Mouse (Mus musculus): ENCODE measurements around the gene Hrc. TPM values are rescaled to one million over a fixed set of nuclear protein-coding genes. Genes with fewer than 3 reads are reported as not detected.

The Hrc gene
- polyA plus RNA-seq, 1 experiment from 2014 or later = 0.86 TPM

DNA sequence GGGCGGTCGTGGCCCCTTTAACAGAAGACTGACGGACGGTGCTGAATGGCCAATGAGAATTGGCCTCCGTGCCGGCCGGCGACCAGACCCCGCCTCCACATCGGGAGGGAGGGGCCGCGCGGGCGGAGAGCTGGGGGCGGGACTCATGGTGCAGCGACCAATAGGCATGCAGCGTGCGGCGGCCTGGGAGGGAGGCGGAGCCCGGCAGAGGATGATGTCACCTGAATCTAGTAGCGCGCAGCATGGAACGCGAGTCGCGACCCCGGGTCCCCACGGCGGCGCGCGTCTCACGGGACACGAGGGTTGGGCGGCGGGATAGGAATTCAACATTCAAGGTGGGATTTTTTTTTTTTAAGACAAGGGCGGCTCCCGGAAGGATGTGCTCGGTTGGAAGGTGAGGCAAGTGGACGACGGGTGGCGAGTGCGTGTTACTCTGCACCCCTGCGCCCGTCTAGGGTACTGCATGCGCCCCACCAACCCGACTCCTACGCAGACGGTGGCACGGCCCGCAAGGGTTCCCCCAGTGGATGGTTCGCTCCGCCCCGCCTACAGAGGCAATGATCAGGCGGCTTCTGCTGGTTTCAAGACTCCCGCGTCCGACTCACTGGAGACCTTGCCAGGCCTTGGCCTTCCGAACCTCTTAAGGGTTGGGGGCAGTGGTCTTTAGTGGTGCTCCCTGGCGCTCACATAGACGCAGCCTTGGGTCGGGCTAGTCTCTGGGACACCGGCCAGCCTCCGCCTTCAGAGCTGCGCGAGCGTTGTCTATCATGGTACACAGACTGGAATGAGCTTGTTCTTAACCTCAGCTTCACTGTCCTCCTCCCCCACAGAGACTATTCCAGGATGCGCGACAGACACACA, 32.2 kb downstream of the Hrc start:
- Histone ChIP-seq H3K36me3 (ENCODE audit: control insufficient read depth, insufficient read depth, low read length) (no peaks in the 10 kb centered on the region), H3K27me3 (replicated peaks; ENCODE audit: control insufficient read depth, insufficient read depth, low read length) (peaks cover 26% of the 10 kb centered on the region), H3K4me3 (ENCODE audit: low read length) (peak overlapping the region; percentile 67), H3K27ac (ENCODE audit: low read length) (no peak overlapping the region), H3K9me3 (ENCODE audit: control insufficient read depth, low read length) (no peaks in the 10 kb centered on the region), H3K9ac (ENCODE audit: low read depth, low read length) (peak overlapping the region; percentile 74), H3K4me1 (ENCODE audit: control insufficient read depth, insufficient read depth, low read length) (peaks cover 30% of the 10 kb centered on the region), H3K4me2 (ENCODE audit: low read depth, low read length) (peak overlapping the region; percentile 98)
- peak; percentile 81 for ATAC-seq
- under 1% methylated on average over 70 of the region's 70 CpGs for WGBS

DNA sequence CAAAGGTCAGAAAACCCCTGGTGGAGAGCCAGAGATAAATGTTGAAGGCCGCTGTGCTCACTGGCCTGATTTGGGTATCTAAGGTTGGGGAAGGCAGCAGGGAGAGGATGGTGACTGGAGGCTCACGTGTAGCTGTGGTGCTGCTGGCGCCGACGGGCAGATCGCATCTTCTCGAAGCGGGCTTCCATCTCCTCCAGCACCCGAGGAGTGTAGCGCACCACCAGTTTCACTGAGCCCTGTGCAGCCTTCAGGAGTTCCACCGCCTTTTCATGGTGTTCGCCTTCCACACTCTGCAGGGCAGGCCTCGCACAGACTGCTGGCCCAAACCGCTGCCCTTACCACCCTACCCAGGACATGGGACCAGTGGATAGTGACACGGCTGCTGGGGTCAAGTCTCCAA, 33.1 kb downstream of the Hrc start:
- no peak for ATAC-seq
- Histone ChIP-seq H3K4me3 (ENCODE audit: low read length) (no peak overlapping the region), H3K9ac (ENCODE audit: low read depth, low read length) (0 out of 2 replicates have a peak overlapping the region, but pooled peaks have one; percentile 69), H3K36me3 (ENCODE audit: control insufficient read depth, insufficient read depth, low read length) (peaks cover 3% of the 10 kb centered on the region; the same call in 1 of the 2 replicates), H3K9me3 (ENCODE audit: control insufficient read depth, low read length) (no peaks in the 10 kb centered on the region), H3K27me3 (replicated peaks; ENCODE audit: control insufficient read depth, insufficient read depth, low read length) (peaks cover 26% of the 10 kb centered on the region), H3K27ac (ENCODE audit: low read length) (no peak overlapping the region), H3K4me1 (ENCODE audit: control insufficient read depth, insufficient read depth, low read length) (peaks cover 27% of the 10 kb centered on the region), H3K4me2 (ENCODE audit: low read depth, low read length) (0 out of 2 replicates have a peak overlapping the region, but pooled peaks have one; percentile 98)
- WGBS = 82% methylated on average over 15 of the region's 15 CpGs

DNA sequence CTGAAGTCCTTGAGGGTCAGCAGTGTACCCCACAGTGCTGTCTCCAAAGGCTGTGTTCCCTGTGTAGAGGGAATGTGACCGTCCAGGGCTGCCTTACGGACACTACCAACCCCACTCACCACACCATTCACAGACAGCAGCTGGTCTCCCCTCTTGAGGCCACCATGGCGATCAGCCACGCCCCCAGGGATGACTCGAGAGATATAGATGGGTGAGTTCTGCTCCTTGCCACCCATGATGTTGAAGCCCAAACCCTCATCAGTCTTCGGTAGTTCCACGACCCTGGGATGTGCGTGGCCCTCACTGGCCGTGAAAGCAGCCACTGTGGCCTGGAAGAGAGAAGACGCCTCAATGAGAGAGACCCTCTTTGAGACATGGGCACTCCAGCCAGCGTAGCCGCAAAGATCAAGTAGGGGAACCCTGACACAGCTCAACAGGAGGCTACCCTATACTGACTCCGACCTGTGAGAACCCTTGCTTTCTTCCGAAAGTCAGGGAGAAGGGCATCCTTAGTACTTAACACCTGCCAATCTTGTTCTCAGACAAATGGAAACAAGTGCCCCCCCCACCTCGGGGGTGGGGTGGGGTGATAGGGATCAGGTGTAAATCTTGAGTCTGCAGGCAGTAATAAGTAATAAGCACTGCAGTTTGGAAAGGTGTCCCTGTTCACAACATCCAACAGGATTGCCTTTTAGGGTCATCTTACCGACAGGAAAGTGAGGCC, 34.1 kb downstream of the Hrc start:
- WGBS = 76% methylated on average over 16 of the region's 16 CpGs
- H3K36me3 ChIP-seq (ENCODE audit: control insufficient read depth, insufficient read depth, low read length) = peaks cover 3% of the 10 kb centered on the region; the same call in 1 of the 2 replicates
- no peak for ATAC-seq
- H3K4me1 ChIP-seq (ENCODE audit: control insufficient read depth, insufficient read depth, low read length) = peaks cover 27% of the 10 kb centered on the region
- H3K27me3 ChIP-seq (replicated peaks; ENCODE audit: control insufficient read depth, insufficient read depth, low read length) = peaks cover 26% of the 10 kb centered on the region
- no peak overlapping the region; the same call in 1 of the 2 replicates for H3K4me3 ChIP-seq (ENCODE audit: low read length)
- H3K9me3 ChIP-seq (ENCODE audit: control insufficient read depth, low read length) = no peaks in the 10 kb centered on the region
- H3K4me2 ChIP-seq (ENCODE audit: low read depth, low read length) = no peak overlapping the region
- no peak overlapping the region for H3K27ac ChIP-seq (ENCODE audit: low read length)
- H3K9ac ChIP-seq (ENCODE audit: low read depth, low read length) = no peak overlapping the region

DNA sequence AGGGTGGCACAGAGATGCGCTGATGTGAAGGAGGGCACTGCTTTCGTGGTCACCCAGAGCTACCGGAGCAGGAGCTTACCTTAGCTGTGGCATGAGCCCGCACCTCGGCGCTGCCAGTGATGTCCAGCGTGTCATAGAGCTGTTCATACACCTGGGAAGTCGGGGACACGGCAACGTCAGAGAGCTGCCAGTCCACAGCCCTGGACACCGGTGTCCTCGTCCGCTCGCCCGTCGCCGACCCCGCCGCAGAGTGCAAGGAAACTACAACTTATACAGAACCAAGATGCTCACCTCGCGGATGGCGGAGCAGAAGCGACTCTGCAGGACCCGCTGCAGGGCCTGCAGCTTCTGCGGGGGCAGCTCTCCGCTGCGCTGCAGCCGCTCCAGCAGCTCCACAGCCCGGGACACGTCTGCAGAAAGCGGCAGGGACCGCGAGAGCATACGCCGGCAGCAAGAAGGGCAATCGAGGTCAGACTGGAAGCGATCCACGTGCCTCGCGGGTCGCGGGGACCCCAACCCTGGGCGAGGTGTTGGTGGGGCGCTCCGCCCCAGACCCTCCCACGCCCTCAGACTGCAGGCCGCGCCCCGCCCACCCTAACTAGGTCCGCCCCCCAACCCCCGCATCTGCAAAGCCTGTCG, 34.9 kb downstream of the Hrc start:
- Histone ChIP-seq H3K27me3 (replicated peaks; ENCODE audit: control insufficient read depth, insufficient read depth, low read length) (peaks cover 26% of the 10 kb centered on the region), H3K4me1 (ENCODE audit: control insufficient read depth, insufficient read depth, low read length) (peaks cover 27% of the 10 kb centered on the region), H3K4me3 (ENCODE audit: low read length) (peak overlapping the region; percentile 62), H3K36me3 (ENCODE audit: control insufficient read depth, insufficient read depth, low read length) (peaks cover 3% of the 10 kb centered on the region; the same call in 1 of the 2 replicates), H3K4me2 (ENCODE audit: low read depth, low read length) (peak overlapping the region; percentile 97), H3K9me3 (ENCODE audit: control insufficient read depth, low read length) (no peaks in the 10 kb centered on the region), H3K27ac (ENCODE audit: low read length) (no peak overlapping the region), H3K9ac (ENCODE audit: low read depth, low read length) (peak overlapping the region; percentile 65)
- WGBS = 6% methylated on average over 52 of the region's 52 CpGs
- peak; percentile 12 for ATAC-seq

DNA sequence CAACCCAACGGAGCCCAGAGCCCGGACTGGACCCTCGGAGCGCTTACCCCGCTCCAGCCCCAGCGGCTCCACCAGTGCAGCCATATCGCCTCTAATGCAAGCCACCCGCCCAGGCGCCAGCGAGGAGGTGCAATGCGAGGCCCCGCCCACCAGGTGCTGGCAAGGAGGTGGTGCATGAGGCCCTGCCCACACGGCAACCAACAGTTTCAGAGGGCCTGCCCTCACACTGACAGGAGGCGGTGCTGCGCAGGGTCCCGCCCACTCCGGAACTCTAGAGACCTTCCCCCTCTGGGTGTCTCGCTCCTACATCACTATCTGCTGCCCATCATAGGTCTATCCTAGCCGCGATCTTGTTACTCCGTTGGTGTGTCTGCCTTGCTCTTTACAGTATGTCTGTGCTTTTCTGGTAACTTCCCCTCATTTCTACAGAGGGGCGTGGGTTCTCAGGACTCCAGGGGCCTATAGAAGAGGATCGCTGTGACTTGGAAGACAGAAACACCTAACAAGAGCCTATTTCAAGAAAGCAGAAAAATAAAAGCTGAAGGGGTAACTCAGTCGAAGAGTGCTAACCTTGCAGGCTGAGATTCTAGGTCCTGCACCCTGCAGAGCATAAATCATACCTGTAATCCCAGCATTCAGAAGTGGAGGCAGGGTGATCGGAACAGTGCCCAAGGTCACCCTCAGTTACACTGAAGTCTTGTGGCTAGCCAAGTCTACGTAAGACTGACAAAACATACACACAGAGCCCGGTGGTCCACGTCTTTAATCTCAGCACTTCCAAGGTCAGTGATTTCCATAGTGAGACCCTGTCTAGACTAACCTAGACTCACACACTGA, 35.6 kb downstream of the Hrc start, which contains the start of gene Lin7b:
Gene Lin7b (minus strand): TSS at position 109 of the 837 bp plus-strand sequence.
- Histone ChIP-seq H3K9me3 (ENCODE audit: control insufficient read depth, low read length) (no peaks in the 10 kb centered on the region), H3K4me2 (ENCODE audit: low read depth, low read length) (peak within 1 kb of the TSS; percentile 97), H3K27ac (ENCODE audit: low read length) (peak within 1 kb of the TSS; percentile 41; the same call in 1 of the 2 replicates), H3K36me3 (ENCODE audit: control insufficient read depth, insufficient read depth, low read length) (peaks cover 3% of the 10 kb centered on the region; the same call in 1 of the 2 replicates), H3K9ac (ENCODE audit: low read depth, low read length) (peak within 1 kb of the TSS; percentile 65), H3K27me3 (replicated peaks; ENCODE audit: control insufficient read depth, insufficient read depth, low read length) (peaks cover 20% of the 10 kb centered on the region), H3K4me3 (ENCODE audit: low read length) (peak within 1 kb of the TSS; percentile 62), H3K4me1 (ENCODE audit: control insufficient read depth, insufficient read depth, low read length) (peaks cover 27% of the 10 kb centered on the region)
- 8% methylated on average over 28 of the region's 28 CpGs for WGBS
- peak; percentile 84 for ATAC-seq

DNA sequence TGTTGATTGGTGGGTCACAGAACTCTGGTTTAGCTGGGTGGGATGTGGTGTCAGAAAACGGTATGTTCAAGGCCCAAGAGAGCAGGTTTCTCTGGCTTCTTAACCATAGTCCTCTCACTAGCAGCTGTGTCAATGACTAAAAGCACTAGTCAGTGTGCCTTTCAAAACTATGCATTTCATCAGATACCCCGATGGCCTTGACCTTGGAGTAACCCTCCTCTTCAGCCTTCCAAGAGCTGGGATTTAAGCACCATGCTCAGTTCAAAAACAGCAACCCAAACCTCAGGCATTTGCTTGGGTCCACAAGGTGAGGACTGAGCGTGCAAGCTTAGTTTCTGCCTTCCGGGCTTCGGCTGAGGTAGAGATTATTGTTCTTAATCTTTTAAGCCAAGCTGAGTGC, 37.3 kb downstream of the Hrc start:
- Histone ChIP-seq H3K4me2 (ENCODE audit: low read depth, low read length) (no peak overlapping the region), H3K27ac (ENCODE audit: low read length) (no peak overlapping the region), H3K27me3 (replicated peaks; ENCODE audit: control insufficient read depth, insufficient read depth, low read length) (peaks cover 17% of the 10 kb centered on the region), H3K4me3 (ENCODE audit: low read length) (no peak overlapping the region), H3K36me3 (ENCODE audit: control insufficient read depth, insufficient read depth, low read length) (peaks cover 8% of the 10 kb centered on the region), H3K4me1 (ENCODE audit: control insufficient read depth, insufficient read depth, low read length) (peaks cover 19% of the 10 kb centered on the region), H3K9me3 (ENCODE audit: control insufficient read depth, low read length) (no peaks in the 10 kb centered on the region), H3K9ac (ENCODE audit: low read depth, low read length) (no peak overlapping the region)
- no peak for ATAC-seq
- WGBS = 75% methylated on average over 5 of the region's 5 CpGs

DNA sequence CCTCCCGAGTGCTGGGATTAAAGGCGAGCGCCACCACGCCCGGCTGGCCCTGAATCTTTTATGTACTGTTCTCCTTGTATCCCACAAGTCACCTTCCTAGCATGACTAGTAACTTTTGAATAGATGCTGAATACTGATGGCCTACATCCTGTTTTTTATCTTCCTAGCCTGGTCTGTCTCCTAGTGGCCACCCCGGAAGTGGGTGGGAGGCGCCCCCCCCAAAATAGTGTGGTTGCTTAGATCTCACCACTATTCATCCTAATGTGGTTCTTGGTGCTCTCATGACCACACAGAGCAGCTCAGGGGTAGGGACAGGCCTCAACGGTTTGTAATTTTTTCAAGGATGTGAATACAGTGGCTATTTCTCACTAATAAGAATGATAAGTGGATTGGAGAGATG, 39.5 kb downstream of the Hrc start:
- Histone ChIP-seq H3K36me3 (ENCODE audit: control insufficient read depth, insufficient read depth, low read length) (peaks cover 15% of the 10 kb centered on the region), H3K9me3 (ENCODE audit: control insufficient read depth, low read length) (no peaks in the 10 kb centered on the region), H3K4me1 (ENCODE audit: control insufficient read depth, insufficient read depth, low read length) (peaks cover 9% of the 10 kb centered on the region; the same call in 1 of the 2 replicates), H3K4me2 (ENCODE audit: low read depth, low read length) (no peak overlapping the region), H3K9ac (ENCODE audit: low read depth, low read length) (no peak overlapping the region), H3K27ac (ENCODE audit: low read length) (no peak overlapping the region), H3K27me3 (replicated peaks; ENCODE audit: control insufficient read depth, insufficient read depth, low read length) (peaks cover 4% of the 10 kb centered on the region; the same call in 1 of the 2 replicates), H3K4me3 (ENCODE audit: low read length) (no peak overlapping the region)
- 93% methylated on average over 8 of the region's 8 CpGs for WGBS
- no peak for ATAC-seq

DNA sequence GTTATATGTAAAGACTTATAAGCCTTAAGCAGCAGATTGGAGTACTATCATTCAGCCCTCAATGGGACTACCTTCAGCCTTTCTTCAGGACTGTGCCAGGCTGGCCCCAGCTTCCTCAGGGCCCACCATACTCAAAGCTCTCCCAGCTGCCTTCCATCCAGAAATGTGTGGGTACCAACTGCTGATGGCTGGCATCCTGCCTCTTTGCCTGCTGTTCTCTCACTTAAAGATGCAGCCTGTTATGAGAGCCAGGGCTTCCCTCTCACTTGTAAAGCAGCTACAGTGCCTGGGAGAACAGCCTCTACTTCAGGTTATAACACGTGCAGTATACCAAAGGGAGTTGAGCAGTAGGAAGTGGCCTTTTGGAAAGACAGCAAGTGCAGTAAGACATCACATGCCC, 41.0 kb downstream of the Hrc start:
- Histone ChIP-seq H3K9ac (ENCODE audit: low read depth, low read length) (no peak overlapping the region), H3K4me2 (ENCODE audit: low read depth, low read length) (no peak overlapping the region), H3K27ac (ENCODE audit: low read length) (no peak overlapping the region), H3K9me3 (ENCODE audit: control insufficient read depth, low read length) (no peaks in the 10 kb centered on the region), H3K4me3 (ENCODE audit: low read length) (no peak overlapping the region), H3K36me3 (ENCODE audit: control insufficient read depth, insufficient read depth, low read length) (peaks cover 21% of the 10 kb centered on the region), H3K27me3 (replicated peaks; ENCODE audit: control insufficient read depth, insufficient read depth, low read length) (no peaks in the 10 kb centered on the region), H3K4me1 (ENCODE audit: control insufficient read depth, insufficient read depth, low read length) (no peaks in the 10 kb centered on the region)
- ATAC-seq = no peak
- 86% methylated on average over 1 of the region's 1 CpGs for WGBS
